ENCODE assay signal across 9 mouse cellular contexts in genomic region chr4:62613646-62614365, GRCm38 (mm10). TPM values are rescaled to one million over a fixed set of nuclear protein-coding genes. Genes with fewer than 3 reads are reported as not detected.
DNase-seq lines count a peak whose midpoint lies in the region; ATAC-seq and TF ChIP-seq lines count a peak whose summit lies in the region.
"Had no signal": no experiment of that assay in that cellular context is flagged by ENCODE, and none has a peak within 500 bp of the region (broad histone marks: within the 10 kb centered on the region; RNA-seq: fewer than 3 reads in every experiment).

No protein-coding gene starts in this region.

- 52% methylated on average over 13 of the region's 13 CpGs for WGBS in forebrain, embryonic 12.5 days
- 62% methylated on average over 13 of the region's 13 CpGs for WGBS in limb, embryonic 13.5 days
- 23% methylated on average over 13 of the region's 13 CpGs for WGBS in olfactory bulb, adult 2 months

- no peak overlapping the region for H3K4me3 ChIP-seq in layer of hippocampus, adult 2 months
- no peak overlapping the region for H3K4me3 ChIP-seq in forebrain, embryonic 12.5 days (replicated peaks)
- no peak overlapping the region for H3K4me3 ChIP-seq in limb, embryonic 13.5 days
- H3K4me3 ChIP-seq in olfactory bulb, adult 2 months (ENCODE audit: insufficient read depth, low read depth, low read length): no peak overlapping the region

- peaks cover 4% of the 10 kb centered on the region; the same call in 1 of the 2 replicates for H3K36me3 ChIP-seq in forebrain, embryonic 12.5 days (replicated peaks)
- H3K36me3 ChIP-seq in limb, embryonic 13.5 days: no peaks in the 10 kb centered on the region

- no peaks in the 10 kb centered on the region for H3K27me3 ChIP-seq in forebrain, embryonic 12.5 days
- no peaks in the 10 kb centered on the region for H3K27me3 ChIP-seq in limb, embryonic 13.5 days
- H3K27me3 ChIP-seq: Patski had no signal

- H3K27ac ChIP-seq in layer of hippocampus, adult 2 months: peak overlapping the region; percentile 81
- peak overlapping the region; percentile 90 for H3K27ac ChIP-seq in forebrain, embryonic 12.5 days
- H3K27ac ChIP-seq in limb, embryonic 13.5 days: peak overlapping the region; percentile 70; the same call in 1 of the 2 replicates
- H3K27ac ChIP-seq in olfactory bulb, adult 2 months (ENCODE audit: insufficient read depth, low read depth, low read length): peak overlapping the region; percentile 59

- peak; percentile 51 for TF ChIP-seq CTCF in layer of hippocampus, adult 2 months (conservative IDR thresholded peaks at IDR 0.05)
- no peak for TF ChIP-seq CTCF in olfactory bulb, adult 2 months (IDR thresholded peaks at IDR 0.05; ENCODE audit: insufficient read depth, low read depth, low read length)

- H3K4me2 ChIP-seq in forebrain, embryonic 12.5 days: peak overlapping the region; percentile 35
- H3K4me2 ChIP-seq in limb, embryonic 13.5 days (replicated peaks): peak overlapping the region; percentile 51

- TF ChIP-seq POLR2A in olfactory bulb, adult 2 months (IDR thresholded peaks at IDR 0.05; ENCODE audit: insufficient read depth, low read depth, low read length): no peak

- DNase-seq in layer of hippocampus, adult 2 months (ENCODE audit: low spot score in 2 of 2): no peak
- DNase-seq in layer of hippocampus, postnatal 36 days: no peak
- DNase-seq in left cerebral cortex, adult 18-20 months (ENCODE audit: low spot score in 2 of 2): no peak
- DNase-seq in layer of hippocampus, postnatal 10 days (ENCODE audit: low spot score in 2 of 2): no peak

- peak; percentile 14; the same call in 1 of the 2 replicates for ATAC-seq in forebrain, embryonic 12.5 days (ENCODE audit: low FRiP score)
- ATAC-seq in limb, embryonic 13.5 days (ENCODE audit: low FRiP score, low read depth): no peak
- ATAC-seq in inflammation-experienced regulatory T-cells, adult 6 months: no peak
- ATAC-seq: Patski had no signal

- H3K4me1 ChIP-seq in forebrain, embryonic 12.5 days: peaks cover 53% of the 10 kb centered on the region
- peaks cover 53% of the 10 kb centered on the region for H3K4me1 ChIP-seq in limb, embryonic 13.5 days
- H3K4me1 ChIP-seq in olfactory bulb, adult 2 months (ENCODE audit: control insufficient read depth, insufficient read depth, low read length): peaks cover 56% of the 10 kb centered on the region

- no peak overlapping the region for H3K9ac ChIP-seq in forebrain, embryonic 12.5 days
- H3K9ac ChIP-seq in limb, embryonic 13.5 days: peak overlapping the region; percentile 4; the same call in 1 of the 2 replicates

- H3K9me3 ChIP-seq in forebrain, embryonic 12.5 days: no peaks in the 10 kb centered on the region
- H3K9me3 ChIP-seq in limb, embryonic 13.5 days: no peaks in the 10 kb centered on the region

RNA-seq across cellular contexts. Expression of gene Rgs3, which starts 54.2 kb away (rescaled TPM):
- total RNA-seq in layer of hippocampus, adult 2 months (2021): 10 to 100 TPM; 18.9 to 21.6 TPM
- 10 to 100 TPM; 14.8 to 19.8 TPM for total RNA-seq in layer of hippocampus, postnatal 36 days (2021)
- polyA plus RNA-seq in forebrain, embryonic 12.5 days (2016; fragmentation: Nextera tagmentation; extraction: Ambion mirVana): 54.3 and 60.2 TPM in 2 replicates
- 50.3 and 52.8 TPM in 2 replicates for polyA plus RNA-seq in limb, embryonic 13.5 days (2015; fragmentation: Nextera tagmentation; extraction: Ambion mirVana)
- not detected in 2 replicates for polyA plus RNA-seq in olfactory bulb, adult 2 months (2012; ENCODE audit: insufficient read depth, insufficient read length, low replicate concordance, missing spikeins)
- 10 to 100 TPM; 25.7 TPM for total RNA-seq in left cerebral cortex, adult 18-20 months (2021)
- 10 to 100 TPM; 50.8 to 68.5 (median 62.7) TPM for polyA plus RNA-seq in inflammation-experienced regulatory T-cells, adult 6 months (2017; shearing (Covaris generic))
- total RNA-seq in layer of hippocampus, postnatal 10 days (2021): 10 to 100 TPM; 22.2 to 23.9 TPM
